Mouse (Mus musculus) midbrain, postnatal 0 days (tissue): Measurements from ENCODE around the gene Angpt4. TPM values are rescaled to one million over a fixed set of nuclear protein-coding genes. Genes with fewer than 3 reads are reported as not detected.
A peak's percentile ranks its signal among the peaks of the same experiment; 100 is the strongest.

ENCODE experiments used
- ATAC-seq: fragments of 200-750 bp; cut with Nextera tagmentation; 2 replicates; pipeline ENCODE4 v1.8.0; 2017; ENCODE audit warnings: moderate number of reproducible peaks, mild to moderate bottlenecking, moderate TSS enrichment, moderate library complexity; ENCODE audit not compliant: low FRiP score
- DNase-seq: peaks from one replicate; pipeline ENCODE4 v3.0.0-alpha.2; 2015; ENCODE audit warnings: low spot score
- H3K27ac ChIP-seq: fragments of 300-500 bp; sonication (generic); 2 replicates; pipeline ENCODE4 v1.5.1; 2014; ENCODE audit warnings: low read depth, mild to moderate bottlenecking, low read length, mixed read lengths
- H3K27me3 ChIP-seq: fragments of 300-500 bp; sonication (generic); 2 replicates; pipeline ENCODE4 v1.6.1; 2014; ENCODE audit warnings: low read length, control low read depth, mixed read lengths; ENCODE audit not compliant: insufficient read depth
- H3K36me3 ChIP-seq: fragments of 300-500 bp; sonication (generic); 2 replicates; pipeline ENCODE4 v1.6.1; 2014; ENCODE audit warnings: low read length, control low read depth, mixed read lengths; ENCODE audit not compliant: insufficient read depth
- H3K4me1 ChIP-seq: fragments of 300-500 bp; sonication (generic); 2 replicates; pipeline ENCODE4 v1.6.1; 2014; ENCODE audit warnings: mild to moderate bottlenecking, control low read depth, antibody characterized with exemption, low read length, mixed read lengths; ENCODE audit not compliant: insufficient read depth
- H3K4me2 ChIP-seq: fragments of 300-500 bp; sonication (generic); 2 replicates; pipeline ENCODE4 v1.6.1; 2014; ENCODE audit warnings: low read depth, mild to moderate bottlenecking, low read length, mixed read lengths; ENCODE audit not compliant: poor library complexity, severe bottlenecking
- H3K4me3 ChIP-seq: fragments of 300-500 bp; sonication (generic); 2 replicates; pipeline ENCODE4 v1.5.1; 2014; ENCODE audit warnings: low read depth, mild to moderate bottlenecking, low read length, moderate library complexity
- H3K9ac ChIP-seq: fragments of 300-500 bp; sonication (generic); replicated peaks from 2 replicates; pipeline ENCODE4 v1.6.1; 2014; ENCODE audit warnings: mild to moderate bottlenecking, low read length, moderate library complexity, mixed read lengths; ENCODE audit not compliant: poor library complexity, severe bottlenecking
- H3K9me3 ChIP-seq: fragments of 300-500 bp; sonication (generic); 2 replicates; pipeline ENCODE4 v1.6.1; 2016; ENCODE audit warnings: low read length, control low read depth
- CTCF ChIP-seq: IDR thresholded peaks from 2 replicates; pipeline ENCODE4 v1.5.1; 2016; ENCODE audit warnings: antibody characterized with exemption, mild to moderate bottlenecking
- WGBS: fragments of 180-500 bp; shearing (Covaris S2); extraction: QIAGEN DNeasy Blood & Tissue Kit; methylation state at CpG from one replicate; pipeline ENCODE4 v1.1.7; 2014; 5-methylcytosine and 5-hydroxymethylcytosine counted together
- polyA plus RNA-seq: library from polyadenylated mRNA; unstranded; fragments of >200 nt; fragmentation: Nextera tagmentation; extraction: Ambion mirVana; gene quantifications from 2 replicates; pipeline ENCODE4 v1.2.1, GENCODE M21; 2015
- total RNA-seq: library from RNA; depleted of rRNA; stranded (reverse); fragments of >200 nt; gene quantifications from 2 replicates; pipeline ENCODE4 v1.2.3, GENCODE M21; 2014

Gene Angpt4
- total and polyA plus RNA-seq, 2 experiments from 2014 or later = 0.25 to 0.38 TPM

DNA sequence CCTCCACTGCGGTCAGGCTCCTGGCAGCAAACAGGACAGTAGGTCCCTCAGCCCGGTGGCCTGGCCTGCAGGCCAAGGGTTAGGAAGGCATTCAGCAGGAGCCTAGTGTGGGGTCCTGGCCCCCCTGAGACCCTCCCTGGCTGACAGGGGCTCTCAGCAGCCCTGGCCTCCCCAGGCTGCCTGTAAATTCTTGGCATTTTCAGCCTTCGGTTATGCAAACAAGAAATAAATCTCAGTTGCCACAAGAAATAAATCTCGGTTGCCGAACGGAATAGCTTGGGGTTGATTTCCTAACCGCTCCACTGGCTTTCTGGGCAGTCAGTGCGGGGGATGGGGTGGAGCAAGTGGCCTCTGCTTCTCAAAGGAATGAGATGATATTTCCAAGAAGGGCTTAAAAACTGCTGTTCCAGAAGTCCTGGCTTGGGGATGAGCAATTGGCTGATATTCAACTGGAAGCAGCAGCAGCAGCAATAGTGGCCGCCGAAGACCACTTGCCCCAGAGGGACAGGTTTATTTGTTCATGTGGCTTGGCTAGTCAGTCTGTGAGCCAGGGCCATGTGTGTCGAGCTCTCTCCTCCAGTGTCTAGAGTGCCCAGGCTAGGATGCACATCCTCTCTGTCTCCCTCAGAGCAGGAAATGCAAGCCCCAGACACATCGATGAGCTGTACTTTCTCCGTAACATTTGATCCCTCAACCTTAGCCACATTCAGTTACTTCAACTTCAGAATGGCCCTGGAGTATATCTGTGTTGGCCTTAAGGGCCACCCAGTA, 5.2 kb downstream of the Angpt4 start:
- Histone ChIP-seq H3K4me1 (no peaks in the 10 kb centered on the region), H3K27ac (0 out of 2 replicates have a peak overlapping the region, but pooled peaks have one; percentile 26), H3K4me3 (no peak overlapping the region), H3K4me2 (no peak overlapping the region), H3K9me3 (no peaks in the 10 kb centered on the region), H3K36me3 (no peaks in the 10 kb centered on the region), H3K9ac (no peak overlapping the region), H3K27me3 (no peaks in the 10 kb centered on the region)
- TF ChIP-seq CTCF = no peak
- no peak for ATAC-seq
- 60% methylated on average over 13 of the region's 13 CpGs for WGBS
- no peak for DNase-seq

DNA sequence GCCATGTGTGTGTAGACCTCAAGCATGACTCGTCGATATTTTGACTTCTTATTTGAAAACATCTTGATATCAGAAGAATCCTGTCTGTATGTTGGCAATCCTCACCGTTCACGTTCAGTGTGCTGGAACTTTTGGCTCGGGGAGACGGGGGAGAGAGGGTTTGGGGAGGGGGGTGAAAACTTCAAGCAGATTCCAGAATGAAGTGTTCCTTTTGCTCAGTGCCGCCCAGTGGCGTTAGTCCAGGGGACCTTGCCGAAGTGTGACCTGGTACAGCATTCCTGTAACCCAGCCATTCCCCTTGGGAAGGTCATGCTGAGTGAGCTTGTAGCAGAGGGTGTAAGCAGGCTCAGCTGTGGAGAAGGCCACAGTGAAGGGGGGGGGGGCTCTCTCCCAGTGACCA, 8.1 kb downstream of the Angpt4 start:
- H3K4me1 ChIP-seq = no peaks in the 10 kb centered on the region
- 81% methylated on average over 9 of the region's 9 CpGs for WGBS
- H3K9ac ChIP-seq = no peak overlapping the region
- H3K4me3 ChIP-seq = no peak overlapping the region
- no peaks in the 10 kb centered on the region for H3K36me3 ChIP-seq
- no peak overlapping the region for H3K27ac ChIP-seq
- H3K4me2 ChIP-seq = no peak overlapping the region
- no peak for ATAC-seq
- no peak for DNase-seq
- H3K27me3 ChIP-seq = no peaks in the 10 kb centered on the region
- no peak for TF ChIP-seq CTCF
- H3K9me3 ChIP-seq = no peaks in the 10 kb centered on the region

DNA sequence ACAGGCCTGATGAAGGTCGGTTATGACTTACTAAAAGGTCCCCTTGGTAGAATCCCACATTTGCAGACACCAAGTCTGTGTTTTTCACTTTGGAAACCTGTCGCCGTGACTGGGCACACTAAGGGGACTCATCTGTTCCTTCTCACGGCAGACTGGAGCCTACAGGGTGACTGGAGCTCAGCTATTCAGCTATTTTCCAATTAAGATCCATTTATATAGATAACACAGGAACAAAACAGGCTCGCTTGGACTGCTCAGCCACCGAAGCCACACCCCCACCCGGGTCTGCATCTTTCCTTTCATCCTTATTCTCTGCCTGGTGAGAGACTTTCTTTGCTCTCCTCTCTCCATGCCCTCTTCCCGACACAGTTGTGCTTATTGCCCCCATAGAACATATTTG, 10.1 kb downstream of the Angpt4 start:
- no peak overlapping the region for H3K4me2 ChIP-seq
- ATAC-seq = no peak
- no peak overlapping the region for H3K27ac ChIP-seq
- H3K9me3 ChIP-seq = no peaks in the 10 kb centered on the region
- H3K36me3 ChIP-seq = no peaks in the 10 kb centered on the region
- no peak overlapping the region for H3K4me3 ChIP-seq
- 64% methylated on average over 8 of the region's 8 CpGs for WGBS
- no peak for TF ChIP-seq CTCF
- DNase-seq = no peak
- no peaks in the 10 kb centered on the region for H3K27me3 ChIP-seq
- H3K4me1 ChIP-seq = no peaks in the 10 kb centered on the region
- H3K9ac ChIP-seq = no peak overlapping the region

DNA sequence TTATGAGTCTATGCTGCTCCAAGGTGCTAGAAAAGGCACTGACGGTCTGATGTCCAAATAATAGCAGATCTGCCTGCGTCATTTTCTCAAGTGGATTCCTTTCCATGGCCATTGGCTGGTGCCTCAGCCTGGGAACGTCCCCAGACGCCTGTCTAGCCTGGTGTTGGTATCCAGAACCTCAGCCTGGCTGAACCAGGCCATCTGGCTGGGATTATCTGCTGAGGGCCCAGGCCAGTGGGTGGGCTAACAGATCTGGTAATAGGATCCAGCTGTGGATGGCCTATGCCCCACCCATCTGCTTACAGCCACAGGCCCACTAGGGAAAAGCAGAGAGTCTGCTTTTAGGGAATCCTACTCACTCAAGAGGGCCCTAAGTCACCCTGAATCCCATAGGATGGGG, 10.6 kb downstream of the Angpt4 start:
- Histone ChIP-seq H3K4me2 (no peak overlapping the region), H3K4me1 (no peaks in the 10 kb centered on the region), H3K9me3 (no peaks in the 10 kb centered on the region), H3K4me3 (no peak overlapping the region), H3K9ac (no peak overlapping the region), H3K27ac (no peak overlapping the region), H3K27me3 (no peaks in the 10 kb centered on the region), H3K36me3 (no peaks in the 10 kb centered on the region)
- no peak for DNase-seq
- TF ChIP-seq CTCF = no peak
- 57% methylated on average over 4 of the region's 4 CpGs for WGBS
- ATAC-seq = no peak

DNA sequence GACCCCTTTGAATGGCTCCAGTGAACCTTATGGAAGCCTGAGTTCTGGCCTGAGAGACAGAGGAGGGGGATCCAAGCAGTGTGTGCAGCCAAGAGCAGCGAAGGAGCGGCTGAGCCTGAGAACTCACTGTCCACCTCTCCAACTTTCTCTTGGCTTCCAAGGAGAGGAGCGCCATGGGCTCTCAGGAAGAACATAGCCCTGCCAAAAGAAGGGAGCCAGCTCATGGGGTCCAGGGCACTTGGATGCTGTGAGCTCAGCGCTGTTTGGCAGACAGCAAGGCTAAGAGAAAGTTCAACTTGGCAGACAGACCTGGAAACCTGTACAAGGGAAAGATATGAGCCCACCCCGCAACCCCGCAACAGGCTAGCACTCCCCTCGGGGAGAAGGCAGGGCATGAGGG, 13.3 kb downstream of the Angpt4 start:
- ATAC-seq (no peak), DNase-seq (peak; percentile 33)
- TF ChIP-seq CTCF = no peak
- Histone ChIP-seq H3K27ac (no peak overlapping the region), H3K4me1 (no peaks in the 10 kb centered on the region), H3K36me3 (no peaks in the 10 kb centered on the region), H3K9ac (no peak overlapping the region), H3K4me2 (no peak overlapping the region), H3K4me3 (no peak overlapping the region), H3K27me3 (no peaks in the 10 kb centered on the region), H3K9me3 (no peaks in the 10 kb centered on the region)
- 73% methylated on average over 7 of the region's 7 CpGs for whole genome bisulfite sequencing

DNA sequence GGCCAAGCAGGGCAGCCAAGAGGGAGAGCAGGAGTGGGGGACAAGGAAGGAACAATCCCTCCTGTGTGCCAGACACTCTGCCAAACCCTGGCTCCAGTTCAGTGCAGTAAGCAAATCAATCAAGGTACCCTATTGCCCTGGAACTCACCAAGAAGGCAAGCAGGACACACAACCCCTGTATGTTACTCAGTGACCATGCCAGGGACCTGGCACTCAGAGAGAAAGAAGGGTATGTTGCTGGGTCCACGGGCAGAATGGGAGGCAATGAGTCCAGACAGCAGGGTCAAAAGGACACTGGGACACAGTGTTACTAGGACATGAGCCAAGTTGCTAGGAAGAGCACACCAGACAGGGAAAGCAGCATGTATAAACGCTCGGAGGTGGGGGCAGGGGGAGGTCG, 14.7 kb downstream of the Angpt4 start:
- Histone ChIP-seq H3K9me3 (no peaks in the 10 kb centered on the region), H3K36me3 (no peaks in the 10 kb centered on the region), H3K4me1 (no peaks in the 10 kb centered on the region), H3K4me2 (no peak overlapping the region), H3K4me3 (no peak overlapping the region), H3K27ac (no peak overlapping the region), H3K9ac (no peak overlapping the region), H3K27me3 (no peaks in the 10 kb centered on the region)
- peak; percentile 65 for DNase-seq
- WGBS = 62% methylated on average over 4 of the region's 4 CpGs
- no peak for TF ChIP-seq CTCF
- ATAC-seq = no peak
